Mouse (Mus musculus): Measurements from ENCODE around the gene Ccl27a.

DNA sequence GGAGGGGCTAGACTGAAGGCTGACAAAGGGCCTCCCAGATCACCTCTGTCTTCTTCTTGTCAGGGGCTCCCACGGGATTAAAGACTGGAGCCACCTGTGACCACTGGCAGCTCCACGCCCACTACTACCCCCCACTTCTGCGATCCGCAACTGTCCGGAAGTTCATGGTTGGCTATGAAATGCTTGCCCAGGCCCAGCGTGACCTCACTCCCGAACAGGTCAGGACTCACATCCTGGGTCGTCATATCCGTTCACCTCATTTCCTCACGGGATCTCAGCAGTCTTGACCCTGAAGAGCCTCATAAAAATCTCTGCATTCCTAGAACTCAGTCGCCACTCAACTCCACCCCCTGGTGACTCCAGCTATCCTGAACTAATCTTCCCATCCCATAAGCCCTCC is 16.0 kb downstream of the Ccl27a start:
- TF ChIP-seq ZMIZ1 (IDR thresholded peaks at IDR 0.05; ENCODE audit: low read depth, low read length) (no peak), RCOR1 (IDR thresholded peaks at IDR 0.05; ENCODE audit: low read depth, low read length) (no peak), CTCF (IDR thresholded peaks at IDR 0.05 in 2 of 3, conservative IDR thresholded peaks at IDR 0.05 in 1 of 3; ENCODE audit: control insufficient read depth in 1 of 3, insufficient read depth in 1 of 3, low read depth in 2 of 3, low read length in 3 of 3, poor library complexity in 1 of 3, severe bottlenecking in 1 of 3) (no peak), CHD1 (IDR thresholded peaks at IDR 0.05; ENCODE audit: low read depth, low read length) (no peak), MXI1 (IDR thresholded peaks at IDR 0.05; ENCODE audit: low read depth, low read length) (no peak), KAT2A (conservative IDR thresholded peaks at IDR 0.05; ENCODE audit: low read depth, low read length) (no peak)
